Mouse (Mus musculus): ENCODE measurements at regions not wholly inside any gene's neighbourhood (a gene's known extent, or its start where the extent isn't known, plus 50 kb on each side); places are given as distances from the start of the nearest gene placed in this dataset.

- H3K27ac ChIP-seq (ENCODE audit: insufficient read depth, low read length), result no peak overlapping the region
- no peak overlapping the region for H3K4me3 ChIP-seq (ENCODE audit: low read depth, low read length)
- no peaks in the 10 kb centered on the region for H3K4me1 ChIP-seq (ENCODE audit: control insufficient read depth, insufficient read depth, low read length)
- TF ChIP-seq EP300 (IDR thresholded peaks at IDR 0.05; ENCODE audit: insufficient read depth, low read depth, low read length) (no peak), POLR2A (IDR thresholded peaks at IDR 0.05; ENCODE audit: insufficient read depth, low read length) (no peak), CTCF (IDR thresholded peaks at IDR 0.05; ENCODE audit: low read depth, low read length) (no peak)
- no peaks in the 10 kb centered on the region for H3K27me3 ChIP-seq (ENCODE audit: control insufficient read depth, insufficient read depth, low read length, poor library complexity, severe bottlenecking)
- H3K9ac ChIP-seq (ENCODE audit: low read depth, poor library complexity, severe bottlenecking), result no peak overlapping the region
- no peaks in the 10 kb centered on the region for H3K9me3 ChIP-seq (replicated peaks; ENCODE audit: control insufficient read depth, insufficient read depth, low read length, poor library complexity, severe bottlenecking)
- no peaks in the 10 kb centered on the region for H3K36me3 ChIP-seq (ENCODE audit: control insufficient read depth, insufficient read depth, low read length, poor library complexity, severe bottlenecking)
These were observed 221.8 kb downstream of the 4930474N05Rik start for GRCm38 (mm10) chr14:36316418-36317111.

- Histone ChIP-seq H3K27me3 (ENCODE audit: control insufficient read depth, insufficient read depth, low read length, poor library complexity, severe bottlenecking) (no peaks in the 10 kb centered on the region), H3K9ac (ENCODE audit: low read depth, poor library complexity, severe bottlenecking) (no peak overlapping the region), H3K4me1 (ENCODE audit: control insufficient read depth, insufficient read depth, low read length) (no peaks in the 10 kb centered on the region), H3K27ac (ENCODE audit: insufficient read depth, low read length) (no peak overlapping the region), H3K36me3 (ENCODE audit: control insufficient read depth, insufficient read depth, low read length, poor library complexity, severe bottlenecking) (no peaks in the 10 kb centered on the region), H3K4me3 (ENCODE audit: low read depth, low read length) (no peak overlapping the region), H3K9me3 (replicated peaks; ENCODE audit: control insufficient read depth, insufficient read depth, low read length, poor library complexity, severe bottlenecking) (no peaks in the 10 kb centered on the region)
- no peak for TF ChIP-seq CTCF (IDR thresholded peaks at IDR 0.05; ENCODE audit: low read depth, low read length)
- no peak for TF ChIP-seq POLR2A (IDR thresholded peaks at IDR 0.05; ENCODE audit: insufficient read depth, low read length)
- TF ChIP-seq EP300 (IDR thresholded peaks at IDR 0.05; ENCODE audit: insufficient read depth, low read depth, low read length), result no peak
These were observed 233.7 kb downstream of the 4930474N05Rik start for GRCm38 (mm10) chr14:36328258-36328891.

- no peaks in the 10 kb centered on the region for H3K27me3 ChIP-seq (ENCODE audit: control insufficient read depth, insufficient read depth, low read length, poor library complexity, severe bottlenecking)
- H3K27ac ChIP-seq (ENCODE audit: insufficient read depth, low read length), result no peak overlapping the region
- no peaks in the 10 kb centered on the region for H3K9me3 ChIP-seq (replicated peaks; ENCODE audit: control insufficient read depth, insufficient read depth, low read length, poor library complexity, severe bottlenecking)
- no peak overlapping the region for H3K4me3 ChIP-seq (ENCODE audit: low read depth, low read length)
- no peaks in the 10 kb centered on the region for H3K4me1 ChIP-seq (ENCODE audit: control insufficient read depth, insufficient read depth, low read length)
- H3K36me3 ChIP-seq (ENCODE audit: control insufficient read depth, insufficient read depth, low read length, poor library complexity, severe bottlenecking), result no peaks in the 10 kb centered on the region
- H3K9ac ChIP-seq (ENCODE audit: low read depth, poor library complexity, severe bottlenecking), result no peak overlapping the region
- TF ChIP-seq POLR2A (IDR thresholded peaks at IDR 0.05; ENCODE audit: insufficient read depth, low read length) (no peak), CTCF (IDR thresholded peaks at IDR 0.05; ENCODE audit: low read depth, low read length) (no peak), EP300 (IDR thresholded peaks at IDR 0.05; ENCODE audit: insufficient read depth, low read depth, low read length) (no peak)
These were observed 246.1 kb downstream of the 4930474N05Rik start for GRCm38 (mm10) chr14:36340832-36341231.

Data from ES-Bruce4 (cell line).